Mouse (Mus musculus): ENCODE measurements at regions not wholly inside any gene's neighbourhood (a gene's known extent, or its start where the extent isn't known, plus 50 kb on each side); places are given as distances from the start of the nearest gene placed in this dataset.
"Not testable (repeated sequence)": the region's sequence is repeated elsewhere in the genome, so short reads cannot be mapped to it uniquely, and the experiment has no call there.

GRCm38 (mm10) chr3:149097026-149097425 lies 106.7 kb upstream of the Adgrl2 start:
- DNase-seq: no peak

GRCm38 (mm10) chr3:149092649-149093048 lies 102.3 kb upstream of the Adgrl2 start:
- no peak for DNase-seq

GRCm38 (mm10) chr3:149090103-149090502 lies 99.7 kb upstream of the Adgrl2 start:
- DNase-seq: no peak

- DNase-seq: peak; percentile 24 to 35
Observed at GRCm38 (mm10) chr3:149088621-149089128, 98.3 kb upstream of the Adgrl2 start.

GRCm38 (mm10) chr3:149087488-149087887 lies 97.1 kb upstream of the Adgrl2 start:
- no peak for DNase-seq

GRCm38 (mm10) chr3:149086704-149087103 lies 96.3 kb upstream of the Adgrl2 start:
- DNase-seq: no peak

GRCm38 (mm10) chr3:149086086-149086485 lies 95.7 kb upstream of the Adgrl2 start:
- DNase-seq: no peak

GRCm38 (mm10) chr3:149084861-149085598 lies 94.7 kb upstream of the Adgrl2 start:
- no peak for DNase-seq

- DNase-seq: no peak
Observed at GRCm38 (mm10) chr3:149083391-149083790, 93.0 kb upstream of the Adgrl2 start.

- no peak for DNase-seq
Observed at GRCm38 (mm10) chr3:149078881-149079280, 88.5 kb upstream of the Adgrl2 start.

GRCm38 (mm10) chr3:149076928-149077551 lies 86.7 kb upstream of the Adgrl2 start:
- no peak for DNase-seq

GRCm38 (mm10) chr3:149075488-149075851 lies 85.1 kb upstream of the Adgrl2 start:
- peak; percentile 38 to 50 for DNase-seq

- peak; percentile 54 to 72 for DNase-seq
Observed at GRCm38 (mm10) chr3:149074658-149075487, 84.5 kb upstream of the Adgrl2 start.

- no peak for DNase-seq
Observed at GRCm38 (mm10) chr3:149070201-149070600, 79.8 kb upstream of the Adgrl2 start.

GRCm38 (mm10) chr3:149069436-149069835 lies 79.1 kb upstream of the Adgrl2 start:
- no peak for DNase-seq

GRCm38 (mm10) chr3:149068821-149069220 lies 78.5 kb upstream of the Adgrl2 start:
- no peak for DNase-seq

- DNase-seq: no peak
Observed at GRCm38 (mm10) chr3:149067758-149068157, 77.4 kb upstream of the Adgrl2 start.

- DNase-seq: no peak
Observed at GRCm38 (mm10) chr3:149055077-149055476, 64.7 kb upstream of the Adgrl2 start.

- not testable (repeated sequence) for DNase-seq
Observed at GRCm38 (mm10) chr3:149052295-149052902, 62.0 kb upstream of the Adgrl2 start.

- no peak for DNase-seq
Observed at GRCm38 (mm10) chr3:149045343-149045742, 55.0 kb upstream of the Adgrl2 start.

GRCm38 (mm10) chr3:149043901-149044300 lies 53.5 kb upstream of the Adgrl2 start:
- no peak for DNase-seq

GRCm38 (mm10) chr3:149042527-149042926 lies 52.2 kb upstream of the Adgrl2 start:
- DNase-seq: no peak

GRCm38 (mm10) chr3:149041188-149041587 lies 50.8 kb upstream of the Adgrl2 start:
- no peak for DNase-seq
